Mouse (Mus musculus): ENCODE measurements at regions not wholly inside any gene's neighbourhood (a gene's known extent, or its start where the extent isn't known, plus 50 kb on each side); places are given as distances from the start of the nearest gene placed in this dataset.
"Not testable (repeated sequence)": the region's sequence is repeated elsewhere in the genome, so short reads cannot be mapped to it uniquely, and the experiment has no call there.

GRCm38 (mm10) chr14:74219761-74220160, 420.9 kb upstream of the Htr2a start:
- no peak for DNase-seq

DNA sequence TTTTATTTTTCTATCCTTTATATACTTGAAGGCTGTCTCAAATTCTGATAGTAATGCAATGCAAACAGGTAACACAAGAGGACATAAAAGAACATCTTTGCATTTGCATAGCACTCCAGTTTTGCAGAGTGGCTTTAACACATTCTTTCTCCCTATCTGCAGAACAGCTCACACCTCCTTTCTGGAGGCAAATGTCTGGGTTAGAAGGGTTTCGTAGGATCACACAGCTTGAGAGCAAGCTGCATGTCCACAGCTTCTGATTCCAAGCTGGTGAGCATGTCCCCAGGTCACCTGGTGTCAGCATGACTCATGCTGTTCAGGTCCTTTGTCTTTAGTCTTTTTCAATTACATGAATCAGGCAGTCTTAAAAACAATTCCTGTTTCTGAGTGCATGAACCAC, 418.5 kb upstream of the Htr2a start:
- DNase-seq = no peak

DNA sequence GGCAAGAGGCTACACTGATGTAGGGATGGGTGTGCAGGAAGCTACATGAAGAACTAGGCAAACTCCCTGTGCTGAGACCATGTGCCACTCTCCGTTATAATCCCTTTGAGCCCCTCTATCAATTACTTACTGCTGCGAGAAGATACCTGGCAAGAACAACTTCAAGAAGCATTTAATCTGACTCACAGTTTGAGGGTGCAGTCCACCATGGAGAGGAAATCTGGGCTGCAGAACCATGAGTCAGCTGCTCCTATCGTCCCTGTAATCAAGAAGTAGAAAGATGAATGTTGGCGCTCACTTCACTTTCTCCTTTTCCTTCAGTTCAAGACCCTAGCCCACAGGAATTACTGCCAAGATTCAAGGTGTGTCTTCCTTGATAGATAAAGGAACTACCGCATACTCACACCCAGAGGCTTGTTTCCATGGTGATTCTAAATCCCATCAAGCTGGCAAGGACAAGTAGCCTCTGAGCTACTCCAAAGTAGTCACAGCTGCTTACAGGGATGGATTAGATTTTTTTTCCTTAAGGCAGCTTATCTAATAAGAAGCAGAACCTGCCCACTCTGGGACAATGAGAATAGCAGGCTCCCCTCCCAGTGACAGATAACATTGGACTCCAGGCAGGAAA, 411.0 kb upstream of the Htr2a start:
- DNase-seq = no peak

DNA sequence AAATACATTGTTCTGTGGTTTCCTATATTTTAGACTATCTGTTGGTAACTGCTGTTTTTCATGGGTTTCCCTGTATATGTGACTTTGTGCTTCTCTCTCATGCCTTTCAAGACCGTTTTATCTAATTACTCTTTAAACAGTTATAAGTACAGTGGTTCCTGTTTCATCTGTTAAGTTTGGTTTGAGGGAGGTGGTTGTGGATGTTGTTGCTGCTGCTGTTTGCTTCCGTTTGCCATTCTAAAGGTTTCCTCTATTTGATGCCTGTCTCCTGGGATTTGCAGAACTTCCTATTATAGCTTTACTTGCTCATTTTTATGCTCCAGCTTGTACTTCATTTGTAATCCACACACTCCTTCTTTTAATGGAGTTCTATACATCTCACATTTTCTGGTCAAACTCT, 400.4 kb upstream of the Htr2a start:
- no peak for DNase-seq

GRCm38 (mm10) chr14:74249263-74249878, 391.3 kb upstream of the Htr2a start:
- DNase-seq = no peak

- DNase-seq = no peak
Observed at GRCm38 (mm10) chr14:74250021-74250420, 390.6 kb upstream of the Htr2a start.

GRCm38 (mm10) chr14:74252189-74253145, 388.2 kb upstream of the Htr2a start:
- no peak for DNase-seq

DNA sequence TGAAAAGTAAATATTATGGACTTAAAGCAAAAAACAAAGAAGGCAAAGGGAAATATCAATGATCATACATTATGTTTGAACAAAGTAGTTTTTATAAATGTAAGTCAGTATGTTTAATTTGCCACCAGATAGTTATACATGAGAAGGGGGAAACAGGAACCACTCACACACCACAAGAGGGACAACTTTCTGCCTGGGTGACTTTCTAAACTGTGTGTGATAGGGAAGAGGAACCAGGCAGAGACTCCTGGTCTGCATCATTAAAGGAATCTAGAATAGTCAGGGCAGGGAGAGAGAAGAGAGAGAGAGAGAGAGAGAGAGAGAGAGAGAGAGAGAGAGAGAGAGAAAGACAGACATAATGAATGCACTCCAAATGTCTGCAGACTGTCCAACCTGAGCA, 385.6 kb upstream of the Htr2a start:
- DNase-seq = no peak

DNA sequence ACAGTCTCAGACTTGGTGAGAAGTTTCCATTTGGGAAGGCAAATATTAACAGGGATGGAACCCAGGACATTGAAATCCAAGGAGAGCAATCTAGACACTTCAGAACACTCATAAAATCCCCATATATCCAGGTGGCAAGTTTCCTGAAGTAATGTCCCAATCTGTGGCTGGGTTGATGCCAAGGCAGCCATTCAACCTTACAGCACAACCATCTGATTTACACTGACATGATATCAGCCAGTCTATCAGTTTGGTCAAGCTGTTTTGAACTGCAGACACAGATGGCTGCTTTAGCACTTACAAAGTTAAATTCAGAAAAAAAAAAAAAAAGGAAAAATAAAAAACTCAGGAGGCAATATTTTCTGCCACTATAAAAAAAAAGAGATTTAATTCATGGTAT, 381.2 kb upstream of the Htr2a start:
- no peak for DNase-seq

DNA sequence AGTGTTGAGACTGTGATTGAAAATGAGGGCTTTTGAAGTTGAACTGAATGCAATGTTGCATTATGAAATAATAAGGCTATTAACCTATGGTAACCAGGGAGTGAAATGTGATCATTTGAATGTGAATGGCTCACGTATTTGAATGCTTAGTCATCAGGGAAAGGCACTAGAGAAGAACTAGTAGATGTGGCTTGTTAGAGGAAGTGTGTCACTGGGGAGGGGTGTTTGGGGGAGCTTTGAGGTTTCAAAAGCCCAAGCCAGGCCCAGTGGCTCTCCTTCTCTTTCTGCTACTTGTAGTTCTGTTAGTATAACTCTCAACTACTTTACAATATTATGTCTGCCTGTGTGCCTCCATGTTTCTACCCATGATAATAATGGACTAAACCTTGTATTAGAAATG, 373.6 kb upstream of the Htr2a start:
- no peak for DNase-seq

- no peak for DNase-seq
Observed at GRCm38 (mm10) chr14:74294560-74294959, 346.1 kb upstream of the Htr2a start.

GRCm38 (mm10) chr14:74304483-74304882, 336.2 kb upstream of the Htr2a start:
- no peak for DNase-seq

DNA sequence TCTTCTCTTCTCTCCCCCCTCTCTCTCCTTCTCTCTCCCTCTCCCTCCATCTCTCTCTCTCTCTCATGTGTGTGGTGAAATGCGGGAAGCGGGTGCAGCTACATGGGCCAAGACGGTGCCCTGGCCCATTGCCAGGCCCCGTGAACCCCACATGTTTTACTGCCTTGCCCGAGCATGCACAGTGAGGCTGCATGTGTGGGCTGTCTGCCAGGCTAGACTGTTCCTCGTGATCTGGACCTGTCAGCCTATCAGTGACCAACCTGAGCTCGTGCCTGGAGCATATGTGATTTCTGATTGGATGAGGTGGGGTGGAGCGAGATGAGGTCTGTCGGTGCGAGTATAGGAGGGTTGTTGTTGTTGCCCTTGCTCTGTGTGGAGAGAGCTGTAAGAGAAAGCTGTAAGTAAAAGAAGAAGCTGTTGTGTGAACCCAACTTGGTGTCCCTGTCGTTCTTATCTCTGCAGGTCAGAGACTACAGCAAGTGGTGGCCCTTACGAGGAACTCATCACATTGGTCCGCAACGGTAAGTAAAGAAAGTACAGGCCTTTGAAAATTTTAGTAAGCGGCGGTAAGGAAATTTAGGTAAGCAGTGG, 333.8 kb upstream of the Htr2a start:
- no peak for DNase-seq

DNA sequence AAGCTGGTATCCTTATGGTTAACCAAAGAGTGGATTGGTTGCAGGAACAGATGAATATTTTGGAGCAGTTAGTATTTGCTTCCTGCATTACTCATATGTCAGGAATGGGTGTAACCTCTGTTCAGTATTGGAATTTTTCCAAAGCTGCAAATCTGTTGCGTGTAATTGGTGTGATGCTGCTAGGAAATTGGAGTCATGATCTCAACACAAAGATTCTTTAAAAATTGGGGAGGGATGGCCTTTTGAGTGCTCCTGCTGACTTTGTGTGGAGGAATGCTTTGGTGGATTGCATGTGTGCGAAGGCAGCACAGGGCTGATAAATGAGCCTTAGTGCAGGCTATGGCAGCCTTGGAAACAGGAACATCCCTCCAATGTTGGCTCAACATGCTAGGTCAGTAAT, 331.2 kb upstream of the Htr2a start:
- not testable (repeated sequence) for DNase-seq

DNA sequence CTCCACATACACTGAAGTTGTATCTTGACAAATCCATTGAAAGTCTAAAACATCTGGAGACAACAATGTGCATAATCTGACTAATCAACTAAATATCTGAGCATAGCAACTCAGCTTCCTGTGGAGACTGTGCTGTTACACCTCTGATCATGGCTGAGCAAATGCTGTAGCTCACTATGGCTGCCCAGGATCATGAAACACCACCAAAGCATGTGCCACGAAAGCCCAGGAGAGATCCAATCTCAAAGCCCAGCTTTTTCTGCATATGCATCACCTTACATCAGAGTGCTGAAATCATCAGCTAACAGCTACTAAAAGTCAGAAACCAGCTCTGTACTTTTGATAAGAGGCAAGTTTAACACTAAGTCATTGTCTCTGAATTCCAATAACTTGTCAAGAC, 313.3 kb upstream of the Htr2a start:
- no peak for DNase-seq

- DNase-seq = no peak
Observed at GRCm38 (mm10) chr14:74350751-74351150, 289.9 kb upstream of the Htr2a start.

DNA sequence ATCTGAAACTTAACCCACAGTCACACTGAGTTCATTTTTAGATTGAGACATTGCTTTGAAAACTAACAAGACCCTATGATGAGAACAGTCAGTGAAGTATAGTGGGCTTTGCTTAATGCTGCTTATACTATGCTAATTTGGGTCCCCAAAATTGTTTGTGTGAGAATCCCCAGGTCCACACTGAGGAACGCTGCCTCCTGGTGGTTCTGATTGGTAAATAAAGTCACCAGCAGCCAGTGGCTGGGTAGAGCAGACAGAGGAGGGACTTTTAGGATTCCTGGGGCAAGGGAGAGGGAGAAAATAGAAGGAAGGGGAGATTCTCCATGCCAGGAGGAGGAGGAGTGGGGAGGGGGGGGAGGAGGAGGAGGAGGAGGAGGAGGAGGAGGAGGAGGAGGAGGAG, 288.4 kb upstream of the Htr2a start:
- DNase-seq = no peak

DNA sequence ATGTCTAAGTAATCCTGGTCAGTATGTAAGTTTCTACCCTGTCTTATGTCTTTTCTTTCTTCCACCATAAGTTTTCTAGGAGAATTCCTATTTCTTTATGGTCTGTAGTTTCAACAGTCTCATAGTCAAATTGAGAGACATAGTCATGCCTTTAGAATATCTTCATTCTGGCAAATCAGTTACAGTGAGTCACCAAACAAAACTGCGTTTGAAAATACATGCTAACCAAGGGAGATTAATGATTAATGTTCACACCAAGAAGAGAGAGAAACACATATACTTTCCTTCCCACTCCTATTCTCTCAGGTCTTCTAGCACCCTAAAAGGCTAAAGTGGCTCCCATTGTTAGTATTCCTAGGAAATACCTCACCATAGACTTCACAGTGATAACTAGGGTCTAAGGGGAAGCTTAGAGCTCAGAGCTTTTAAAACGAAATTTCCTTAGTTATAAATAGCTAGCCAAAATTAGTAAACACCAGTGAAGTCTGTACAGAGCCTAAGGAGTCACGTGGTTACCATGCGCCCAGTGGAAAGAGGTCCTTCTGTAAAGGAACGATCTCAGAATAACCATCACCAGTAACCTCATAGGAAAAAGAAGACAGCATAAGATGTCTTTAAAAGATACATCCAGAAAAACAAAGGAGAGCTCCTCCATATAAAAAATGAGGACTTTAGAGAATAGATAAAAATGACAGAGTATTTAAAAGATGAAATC, 281.8 kb upstream of the Htr2a start:
- DNase-seq = no peak

- DNase-seq = no peak
Observed at GRCm38 (mm10) chr14:74359663-74360552, 280.7 kb upstream of the Htr2a start.

DNA sequence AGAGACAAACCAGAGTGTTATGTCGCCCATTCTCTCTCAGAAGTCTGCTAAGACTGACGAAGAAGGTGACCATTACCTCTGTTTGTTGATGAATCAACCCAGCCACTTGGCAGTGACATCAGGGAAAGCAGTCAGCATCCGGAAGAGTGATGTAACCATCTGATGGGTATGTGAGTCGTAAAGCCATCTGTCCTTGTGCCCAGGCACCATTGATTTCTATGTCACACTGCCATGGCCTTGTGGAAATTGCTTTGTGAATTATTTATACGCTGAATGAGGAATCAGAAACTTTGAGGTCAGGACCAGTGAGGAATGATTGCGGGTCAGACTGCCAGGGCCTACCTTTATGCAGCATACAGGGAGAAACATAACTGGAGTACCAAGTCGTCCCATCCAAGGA, 256.2 kb upstream of the Htr2a start:
- no peak for DNase-seq

GRCm38 (mm10) chr14:74392419-74392818, 248.2 kb upstream of the Htr2a start:
- no peak for DNase-seq

- no peak for DNase-seq
Observed at GRCm38 (mm10) chr14:74397202-74397601, 243.4 kb upstream of the Htr2a start.

Measured in cerebellum, adult 8-10 months (tissue).